Mouse (Mus musculus): ENCODE results near the gene Mb. TPM values are rescaled to one million over a fixed set of nuclear protein-coding genes. Genes with fewer than 3 reads are reported as not detected.

Mb gene
- polyA plus RNA-seq, 1 experiment from 2014 or later, result 0.84 TPM

GRCm38 (mm10) chr15:77013753-77014241, 36.7 kb downstream of the Mb start:
- peaks cover 14% of the 10 kb centered on the region for H3K4me1 ChIP-seq (ENCODE audit: insufficient read depth, low read depth, low read length)
- no peak overlapping the region for H3K9ac ChIP-seq (replicated peaks; ENCODE audit: low read depth)
- H3K27me3 ChIP-seq (replicated peaks; ENCODE audit: insufficient read depth, low read length), result no peaks in the 10 kb centered on the region
- no peak for TF ChIP-seq EP300 (IDR thresholded peaks at IDR 0.05)
- TF ChIP-seq CTCF (IDR thresholded peaks at IDR 0.05), result no peak
- no peaks in the 10 kb centered on the region for H3K9me3 ChIP-seq (ENCODE audit: low read length)
- H3K27ac ChIP-seq (ENCODE audit: low read length), result no peak overlapping the region
- DNase-seq (ENCODE audit: low spot score) (peak; percentile 82), ATAC-seq (peak; percentile 85)
- H3K4me3 ChIP-seq (ENCODE audit: low read depth, low read length), result no peak overlapping the region
- H3K4me2 ChIP-seq (replicated peaks; ENCODE audit: low read depth, low read length), result peak overlapping the region; percentile 37
- WGBS, result 3% methylated on average over 15 of the region's 15 CpGs
- no peaks in the 10 kb centered on the region for H3K36me3 ChIP-seq (ENCODE audit: insufficient read depth, low read length)

GRCm38 (mm10) chr15:77008851-77009250, 41.6 kb downstream of the Mb start:
- no peak overlapping the region for H3K4me3 ChIP-seq (ENCODE audit: low read depth, low read length)
- H3K9ac ChIP-seq (replicated peaks; ENCODE audit: low read depth), result no peak overlapping the region
- no peak overlapping the region for H3K4me2 ChIP-seq (replicated peaks; ENCODE audit: low read depth, low read length)
- peaks cover 4% of the 10 kb centered on the region; the same call in 1 of the 2 replicates for H3K4me1 ChIP-seq (ENCODE audit: insufficient read depth, low read depth, low read length)
- H3K36me3 ChIP-seq (ENCODE audit: insufficient read depth, low read length), result no peaks in the 10 kb centered on the region
- no peaks in the 10 kb centered on the region for H3K9me3 ChIP-seq (ENCODE audit: low read length)
- no peak for TF ChIP-seq CTCF (IDR thresholded peaks at IDR 0.05)
- TF ChIP-seq EP300 (IDR thresholded peaks at IDR 0.05), result no peak
- H3K27ac ChIP-seq (ENCODE audit: low read length), result no peak overlapping the region
- DNase-seq (ENCODE audit: low spot score) (no peak), ATAC-seq (no peak)
- 83% methylated on average over 6 of the region's 6 CpGs for WGBS
- no peaks in the 10 kb centered on the region for H3K27me3 ChIP-seq (replicated peaks; ENCODE audit: insufficient read depth, low read length)

GRCm38 (mm10) chr15:77003868-77004215, 46.6 kb downstream of the Mb start:
- H3K27ac ChIP-seq (ENCODE audit: low read length), result no peak overlapping the region
- WGBS, result 3% methylated on average over 3 of the region's 3 CpGs

GRCm38 (mm10) chr15:77003173-77003867, 47.1 kb downstream of the Mb start:
- H3K9me3 ChIP-seq (ENCODE audit: low read length), result no peaks in the 10 kb centered on the region
- H3K27ac ChIP-seq (ENCODE audit: low read length), result no peak overlapping the region
- 87% methylated on average over 3 of the region's 3 CpGs for WGBS
- ATAC-seq (peak; percentile 6; the same call in 1 of the 2 replicates), DNase-seq (ENCODE audit: low spot score) (no peak)
- H3K4me3 ChIP-seq (ENCODE audit: low read depth, low read length), result no peak overlapping the region
- H3K4me2 ChIP-seq (replicated peaks; ENCODE audit: low read depth, low read length), result no peak overlapping the region
- no peak for TF ChIP-seq EP300 (IDR thresholded peaks at IDR 0.05)
- TF ChIP-seq CTCF (IDR thresholded peaks at IDR 0.05), result no peak
- H3K27me3 ChIP-seq (replicated peaks; ENCODE audit: insufficient read depth, low read length), result no peaks in the 10 kb centered on the region
- no peaks in the 10 kb centered on the region for H3K36me3 ChIP-seq (ENCODE audit: insufficient read depth, low read length)
- no peaks in the 10 kb centered on the region for H3K4me1 ChIP-seq (ENCODE audit: insufficient read depth, low read depth, low read length)
- no peak overlapping the region for H3K9ac ChIP-seq (replicated peaks; ENCODE audit: low read depth)

More at GRCm38 (mm10) chr15:77003868-77004215, 46.6 kb downstream of the Mb start:
- H3K36me3 ChIP-seq (ENCODE audit: insufficient read depth, low read length), result no peaks in the 10 kb centered on the region
- DNase-seq (ENCODE audit: low spot score) (peak; percentile 68), ATAC-seq (peak; percentile 60)
- TF ChIP-seq EP300 (IDR thresholded peaks at IDR 0.05) (no peak), CTCF (IDR thresholded peaks at IDR 0.05) (peak; percentile 94)
- H3K9me3 ChIP-seq (ENCODE audit: low read length), result no peaks in the 10 kb centered on the region
- no peak overlapping the region for H3K9ac ChIP-seq (replicated peaks; ENCODE audit: low read depth)
- H3K4me3 ChIP-seq (ENCODE audit: low read depth, low read length), result no peak overlapping the region
- no peak overlapping the region for H3K4me2 ChIP-seq (replicated peaks; ENCODE audit: low read depth, low read length)
- no peaks in the 10 kb centered on the region for H3K4me1 ChIP-seq (ENCODE audit: insufficient read depth, low read depth, low read length)
- no peaks in the 10 kb centered on the region for H3K27me3 ChIP-seq (replicated peaks; ENCODE audit: insufficient read depth, low read length)

- 31% methylated on average over 21 of the region's 21 CpGs for WGBS
- Histone ChIP-seq H3K4me1 (ENCODE audit: insufficient read depth, low read depth, low read length) (no peaks in the 10 kb centered on the region), H3K9me3 (ENCODE audit: low read length) (no peaks in the 10 kb centered on the region), H3K27me3 (replicated peaks; ENCODE audit: insufficient read depth, low read length) (no peaks in the 10 kb centered on the region), H3K4me2 (replicated peaks; ENCODE audit: low read depth, low read length) (no peak overlapping the region), H3K9ac (replicated peaks; ENCODE audit: low read depth) (no peak overlapping the region), H3K36me3 (ENCODE audit: insufficient read depth, low read length) (no peaks in the 10 kb centered on the region), H3K27ac (ENCODE audit: low read length) (no peak overlapping the region), H3K4me3 (ENCODE audit: low read depth, low read length) (no peak overlapping the region)
- DNase-seq (ENCODE audit: low spot score) (no peak), ATAC-seq (no peak)
- peak; percentile 25; the same call in 1 of the 2 replicates for TF ChIP-seq CTCF (IDR thresholded peaks at IDR 0.05)
- TF ChIP-seq EP300 (IDR thresholded peaks at IDR 0.05), result no peak
Observed at GRCm38 (mm10) chr15:76998878-76999588, 51.4 kb downstream of the Mb start.

- Histone ChIP-seq H3K9ac (replicated peaks; ENCODE audit: low read depth) (no peak overlapping the region), H3K36me3 (ENCODE audit: insufficient read depth, low read length) (no peaks in the 10 kb centered on the region), H3K4me1 (ENCODE audit: insufficient read depth, low read depth, low read length) (no peaks in the 10 kb centered on the region), H3K27me3 (replicated peaks; ENCODE audit: insufficient read depth, low read length) (no peaks in the 10 kb centered on the region), H3K4me3 (ENCODE audit: low read depth, low read length) (no peak overlapping the region), H3K27ac (ENCODE audit: low read length) (no peak overlapping the region), H3K4me2 (replicated peaks; ENCODE audit: low read depth, low read length) (no peak overlapping the region), H3K9me3 (ENCODE audit: low read length) (no peaks in the 10 kb centered on the region)
- 72% methylated on average over 2 of the region's 2 CpGs for WGBS
- no peak for TF ChIP-seq CTCF (IDR thresholded peaks at IDR 0.05)
- no peak for TF ChIP-seq EP300 (IDR thresholded peaks at IDR 0.05)
- ATAC-seq (no peak), DNase-seq (ENCODE audit: low spot score) (no peak)
Observed at GRCm38 (mm10) chr15:76998048-76998447, 52.4 kb downstream of the Mb start.

Data from lung, postnatal 0 days (tissue).